Mouse (Mus musculus): ENCODE results near the gene Fxyd5. TPM values are rescaled to one million over a fixed set of nuclear protein-coding genes. Genes with fewer than 3 reads are reported as not detected.

The Fxyd5 gene
- polyA plus RNA-seq, 1 experiment from 2014 or later = 19.3 TPM

- Histone ChIP-seq H3K27ac (ENCODE audit: low read depth, low read length) (no peak overlapping the region), H3K4me2 (replicated peaks; ENCODE audit: low read depth) (no peak overlapping the region), H3K36me3 (ENCODE audit: control insufficient read depth, insufficient read depth) (no peaks in the 10 kb centered on the region), H3K4me1 (replicated peaks; ENCODE audit: control insufficient read depth, insufficient read depth, low read length) (no peaks in the 10 kb centered on the region), H3K9ac (ENCODE audit: low read depth, low read length) (no peak overlapping the region), H3K4me3 (ENCODE audit: low read depth, low read length) (no peak overlapping the region), H3K9me3 (ENCODE audit: control insufficient read depth) (no peaks in the 10 kb centered on the region), H3K27me3 (replicated peaks; ENCODE audit: control insufficient read depth, insufficient read depth, low read length) (no peaks in the 10 kb centered on the region)
- 81% methylated on average over 11 of the region's 11 CpGs for WGBS
- ATAC-seq = no peak
- no peak for TF ChIP-seq CTCF (IDR thresholded peaks at IDR 0.05; ENCODE audit: low read depth)
These were observed 17.8 kb upstream of the Fxyd5 start for GRCm38 (mm10) chr7:31059919-31060620.

- H3K4me2 ChIP-seq (replicated peaks; ENCODE audit: low read depth) = no peak within 1 kb of the TSS
- H3K36me3 ChIP-seq (ENCODE audit: control insufficient read depth, insufficient read depth) = no peaks in the 10 kb centered on the region
- H3K9me3 ChIP-seq (ENCODE audit: control insufficient read depth) = no peaks in the 10 kb centered on the region
- 0% methylated on average over 2 of the region's 2 CpGs for WGBS
- TF ChIP-seq CTCF (IDR thresholded peaks at IDR 0.05; ENCODE audit: low read depth) = peak; percentile 96
- no peaks in the 10 kb centered on the region for H3K4me1 ChIP-seq (replicated peaks; ENCODE audit: control insufficient read depth, insufficient read depth, low read length)
- H3K27ac ChIP-seq (ENCODE audit: low read depth, low read length) = no peak within 1 kb of the TSS; the same call in 1 of the 2 replicates
- no peak within 1 kb of the TSS for H3K4me3 ChIP-seq (ENCODE audit: low read depth, low read length)
- H3K9ac ChIP-seq (ENCODE audit: low read depth, low read length) = no peak within 1 kb of the TSS
- ATAC-seq = peak; percentile 29; the same call in 1 of the 2 replicates
- no peaks in the 10 kb centered on the region for H3K27me3 ChIP-seq (replicated peaks; ENCODE audit: control insufficient read depth, insufficient read depth, low read length)
These were observed 16.8 kb upstream of the Fxyd5 start, which contains the start of gene Lgi4 for GRCm38 (mm10) chr7:31059108-31059507. TSS of gene Lgi4 (plus strand) at chr7:31059342.

GRCm38 (mm10) chr7:31058211-31058610 is 15.9 kb upstream of the Fxyd5 start:
- 85% methylated on average over 6 of the region's 6 CpGs for WGBS
- ATAC-seq = no peak
- no peaks in the 10 kb centered on the region for H3K9me3 ChIP-seq (ENCODE audit: control insufficient read depth)
- H3K4me3 ChIP-seq (ENCODE audit: low read depth, low read length) = no peak overlapping the region
- H3K36me3 ChIP-seq (ENCODE audit: control insufficient read depth, insufficient read depth) = no peaks in the 10 kb centered on the region
- no peak overlapping the region for H3K27ac ChIP-seq (ENCODE audit: low read depth, low read length)
- no peak overlapping the region for H3K9ac ChIP-seq (ENCODE audit: low read depth, low read length)
- H3K27me3 ChIP-seq (replicated peaks; ENCODE audit: control insufficient read depth, insufficient read depth, low read length) = peaks cover 5% of the 10 kb centered on the region
- TF ChIP-seq CTCF (IDR thresholded peaks at IDR 0.05; ENCODE audit: low read depth) = no peak
- H3K4me2 ChIP-seq (replicated peaks; ENCODE audit: low read depth) = no peak overlapping the region
- no peaks in the 10 kb centered on the region for H3K4me1 ChIP-seq (replicated peaks; ENCODE audit: control insufficient read depth, insufficient read depth, low read length)

- no peaks in the 10 kb centered on the region for H3K36me3 ChIP-seq (ENCODE audit: control insufficient read depth, insufficient read depth)
- no peaks in the 10 kb centered on the region for H3K9me3 ChIP-seq (ENCODE audit: control insufficient read depth)
- no peak for ATAC-seq
- no peaks in the 10 kb centered on the region for H3K4me1 ChIP-seq (replicated peaks; ENCODE audit: control insufficient read depth, insufficient read depth, low read length)
- H3K4me2 ChIP-seq (replicated peaks; ENCODE audit: low read depth) = no peak overlapping the region
- no peak overlapping the region for H3K9ac ChIP-seq (ENCODE audit: low read depth, low read length)
- no peak for TF ChIP-seq CTCF (IDR thresholded peaks at IDR 0.05; ENCODE audit: low read depth)
- no peak overlapping the region for H3K27ac ChIP-seq (ENCODE audit: low read depth, low read length)
- peaks cover 10% of the 10 kb centered on the region for H3K27me3 ChIP-seq (replicated peaks; ENCODE audit: control insufficient read depth, insufficient read depth, low read length)
- WGBS = 66% methylated on average over 5 of the region's 5 CpGs
- no peak overlapping the region for H3K4me3 ChIP-seq (ENCODE audit: low read depth, low read length)
These were observed 15.4 kb upstream of the Fxyd5 start for GRCm38 (mm10) chr7:31057730-31058129.

- H3K9ac ChIP-seq (ENCODE audit: low read depth, low read length) = no peak within 1 kb of the TSS
- no peaks in the 10 kb centered on the region for H3K36me3 ChIP-seq (ENCODE audit: control insufficient read depth, insufficient read depth)
- no peak within 1 kb of the TSS for H3K27ac ChIP-seq (ENCODE audit: low read depth, low read length)
- TF ChIP-seq CTCF (IDR thresholded peaks at IDR 0.05; ENCODE audit: low read depth) = no peak
- peaks cover 17% of the 10 kb centered on the region for H3K27me3 ChIP-seq (replicated peaks; ENCODE audit: control insufficient read depth, insufficient read depth, low read length)
- no peak within 1 kb of the TSS for H3K4me2 ChIP-seq (replicated peaks; ENCODE audit: low read depth)
- no peaks in the 10 kb centered on the region for H3K4me1 ChIP-seq (replicated peaks; ENCODE audit: control insufficient read depth, insufficient read depth, low read length)
- no peaks in the 10 kb centered on the region for H3K9me3 ChIP-seq (ENCODE audit: control insufficient read depth)
- 58% methylated on average over 2 of the region's 2 CpGs for WGBS
- ATAC-seq = no peak
- no peak within 1 kb of the TSS for H3K4me3 ChIP-seq (ENCODE audit: low read depth, low read length)
These were observed 14.8 kb upstream of the Fxyd5 start, which contains the start of gene Fxyd1 for GRCm38 (mm10) chr7:31057071-31057470. TSS of gene Fxyd1 (minus strand) at chr7:31057199.

GRCm38 (mm10) chr7:31056448-31056847 is 14.2 kb upstream of the Fxyd5 start:
- 80% methylated on average over 7 of the region's 7 CpGs for WGBS
- TF ChIP-seq CTCF (IDR thresholded peaks at IDR 0.05; ENCODE audit: low read depth) = no peak
- Histone ChIP-seq H3K27me3 (replicated peaks; ENCODE audit: control insufficient read depth, insufficient read depth, low read length) (peaks cover 23% of the 10 kb centered on the region), H3K27ac (ENCODE audit: low read depth, low read length) (no peak overlapping the region), H3K9ac (ENCODE audit: low read depth, low read length) (no peak overlapping the region), H3K36me3 (ENCODE audit: control insufficient read depth, insufficient read depth) (no peaks in the 10 kb centered on the region), H3K9me3 (ENCODE audit: control insufficient read depth) (no peaks in the 10 kb centered on the region), H3K4me3 (ENCODE audit: low read depth, low read length) (no peak overlapping the region), H3K4me1 (replicated peaks; ENCODE audit: control insufficient read depth, insufficient read depth, low read length) (no peaks in the 10 kb centered on the region), H3K4me2 (replicated peaks; ENCODE audit: low read depth) (no peak overlapping the region)
- no peak for ATAC-seq
